Mouse (Mus musculus) left cerebral cortex, adult 2 months (tissue): ENCODE data around the gene H2-M10.5. TPM values are rescaled to one million over a fixed set of nuclear protein-coding genes. Genes with fewer than 3 reads are reported as not detected.
A peak's percentile ranks its signal among the peaks of the same experiment; 100 is the strongest.

Experiments
- DNase-seq, 2 experiments: peaks; one replicate each; pipeline ENCODE4 v3.0.0; 2021 to 2022; ENCODE audit warnings: low spot score in 2 of 2, mixed read lengths in 1 of 2; ENCODE audit errors: extremely low spot score in 1 of 2
- H3K27ac ChIP-seq: fragments of 200-600 bp; 2 replicates; pipeline ENCODE4 v1.8.1; 2022
- H3K4me3 ChIP-seq: fragments of 200-600 bp; 2 replicates; pipeline ENCODE4 v1.8.1; 2022
- CTCF ChIP-seq: fragments of 200-600 bp; IDR thresholded peaks from 2 replicates; pipeline ENCODE4 v1.8.1; 2022; ENCODE audit warnings: antibody characterized with exemption, mild to moderate bottlenecking, moderate library complexity
- intact Hi-C: fragments of 180-260 bp; cut with DNase I; formaldehyde crosslinking; loops from one replicate; pipeline ENCODE4 v1.15.1; 2025
- total RNA-seq, 2 experiments: library from RNA; stranded (reverse); gene quantifications; 2 replicates each; pipeline ENCODE4 v1.2.3; 2021

Gene H2-M10.5
- total RNA-seq, 2 experiments from 2014 or later, result not detected

DNA sequence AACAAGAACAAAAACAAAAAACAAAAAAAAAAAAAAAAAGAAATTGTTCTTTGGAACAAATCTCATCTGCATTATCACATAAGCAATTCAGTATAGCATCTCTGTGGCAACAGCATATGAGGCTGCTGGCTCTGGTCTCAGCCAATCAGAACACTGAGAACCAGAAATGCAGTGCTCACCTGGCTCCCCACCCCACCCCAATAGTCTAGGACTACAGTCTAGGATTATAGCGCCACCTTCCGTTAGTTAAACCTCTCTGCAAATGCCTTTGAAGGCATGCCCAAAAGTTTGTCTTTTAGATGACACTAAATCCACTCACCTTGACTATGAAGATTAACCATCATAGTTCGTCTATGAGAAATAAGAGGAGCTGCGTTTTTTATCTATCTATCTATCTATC is 52.8 kb downstream of the H2-M10.5 start:
- H3K4me3 ChIP-seq, result no peak overlapping the region; the same call in 1 of the 2 replicates
- peak in 1 of 2 experiments; percentile 15 for DNase-seq
- no peak overlapping the region for H3K27ac ChIP-seq
- TF ChIP-seq CTCF, result peak; percentile 27
- intact Hi-C loops, result no loop called here

Other genes starting within 250 kb of the H2-M10.5 start
- not detected for gene H2-M11, start 225.8 kb upstream of the H2-M10.5 start, total RNA-seq
- not detected for gene H2-M9, start 130.2 kb upstream of the H2-M10.5 start, total RNA-seq
- gene H2-M1, start 100.7 kb upstream of the H2-M10.5 start, total RNA-seq, result not detected
- not detected for gene H2-M10.6, start 39.3 kb downstream of the H2-M10.5 start, total RNA-seq
- 10 to 100 TPM; 18.6 to 22.7 TPM for gene Trim26, start 64.2 kb downstream of the H2-M10.5 start, total RNA-seq
- not detected for gene Trim15, start 94.3 kb downstream of the H2-M10.5 start, total RNA-seq
- not detected for gene Trim10, start 96.7 kb downstream of the H2-M10.5 start, total RNA-seq
- gene Trim40, start 117.2 kb downstream of the H2-M10.5 start, total RNA-seq, result not detected
- not detected for gene Trim31, start 125.2 kb downstream of the H2-M10.5 start, total RNA-seq
- 10 to 100 TPM in 1 of 2 experiments, 1 to 10 TPM in 1; 8.2 to 12.5 TPM for gene Rnf39, start 170.0 kb downstream of the H2-M10.5 start, total RNA-seq
- 100 to 1,000 TPM; 132 to 146 TPM for gene Ppp1r11, start 178.8 kb downstream of the H2-M10.5 start, total RNA-seq
- 10 to 100 TPM; 30.6 to 31.6 TPM for gene Znrd1, start 185.6 kb downstream of the H2-M10.5 start, total RNA-seq
- gene Znrd1as, start 185.7 kb downstream of the H2-M10.5 start, total RNA-seq, result 1 to 10 TPM; 5.3 to 6.2 TPM
- gene 2410137M14Rik, start 208.3 kb downstream of the H2-M10.5 start, total RNA-seq, result not detected
- gene H2-M5, start 216.6 kb downstream of the H2-M10.5 start, total RNA-seq, result under 1 TPM; 0.61 to 0.75 TPM
- gene Zfp57, start 228.3 kb downstream of the H2-M10.5 start, total RNA-seq, result 10 to 100 TPM; 16.7 to 17.8 TPM